Mouse (Mus musculus): ENCODE results near the gene Ahnak. TPM values are rescaled to one million over a fixed set of nuclear protein-coding genes. Genes with fewer than 3 reads are reported as not detected.
A peak's percentile ranks its signal among the peaks of the same experiment; 100 is the strongest.
"Not testable (repeated sequence)": the region's sequence is repeated elsewhere in the genome, so short reads cannot be mapped to it uniquely, and the experiment has no call there.

Gene Ahnak
- polyA plus RNA-seq, 1 experiment from 2014 or later = 30.6 TPM

DNA sequence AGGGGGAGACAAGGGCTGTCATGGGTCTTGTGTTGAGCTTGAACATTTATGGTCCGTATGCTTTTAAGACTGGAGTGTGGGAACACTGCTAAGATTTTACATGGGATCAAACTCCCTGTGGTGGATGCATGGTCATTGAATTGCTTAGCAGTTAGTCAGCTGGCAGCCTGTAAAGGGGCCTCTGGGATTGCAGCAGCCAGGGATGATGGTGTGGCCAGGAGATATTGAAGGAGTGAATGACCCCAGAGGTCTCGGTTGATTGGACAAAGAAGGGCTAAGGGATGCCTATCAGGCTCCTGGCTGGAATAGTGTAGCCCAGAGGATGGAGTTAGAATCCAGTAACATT, 93.9 kb downstream of the Ahnak start:
- peaks cover 11 to 22% of the 10 kb centered on the region in 2 experiments for H3K4me1 ChIP-seq (ENCODE audit: control insufficient read depth in 2 of 2, insufficient read depth in 2 of 2, low read length in 2 of 2)
- peak overlapping the region; percentile 57 for H3K9ac ChIP-seq (ENCODE audit: low read length)
- no peak overlapping the region for H3K4me3 ChIP-seq (ENCODE audit: control insufficient read depth in 1 of 2, insufficient read depth in 1 of 2, low read depth in 1 of 2, low read length in 2 of 2)
- 68% methylated on average over 2 of the region's 2 CpGs for WGBS
- no peaks in the 10 kb centered on the region for H3K27me3 ChIP-seq (ENCODE audit: control insufficient read depth, insufficient read depth, low read length)
- peak overlapping the region; percentile 55 for H3K4me2 ChIP-seq (ENCODE audit: low read length)
- H3K9me3 ChIP-seq (ENCODE audit: control insufficient read depth, low read length) = no peaks in the 10 kb centered on the region
- H3K27ac ChIP-seq (replicated peaks in 1 of 2; ENCODE audit: control insufficient read depth in 1 of 2, insufficient read depth in 1 of 2, low read depth in 2 of 2, low read length in 2 of 2) = peak overlapping the region in 1 of 2 experiments; percentile 19; a peak in 1 of 4 replicates
- no peaks in the 10 kb centered on the region for H3K36me3 ChIP-seq (ENCODE audit: control insufficient read depth, insufficient read depth, low read length)
- ATAC-seq (ENCODE audit: insufficient number of reproducible peaks, insufficient read depth, low FRiP score, low read depth) = no peak

DNA sequence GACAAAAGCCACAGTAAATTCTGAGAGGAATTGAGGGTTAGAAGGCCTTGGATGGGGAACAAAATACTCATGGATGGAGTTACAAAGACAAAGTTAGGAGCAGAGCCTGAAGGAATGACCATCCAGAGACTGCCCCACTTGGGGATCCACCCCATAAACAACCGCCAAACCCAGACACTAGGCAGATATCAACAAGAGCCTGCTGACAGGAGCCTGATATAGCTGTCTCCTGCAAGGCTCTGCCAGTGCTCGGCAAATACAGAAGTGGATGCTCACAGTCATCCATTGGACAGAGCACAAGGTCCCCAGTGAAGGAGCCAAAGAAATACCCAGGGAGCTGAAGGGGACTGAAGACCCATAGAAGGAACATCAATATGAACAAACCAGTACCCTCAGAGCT, 94.8 kb downstream of the Ahnak start:
- H3K9me3 ChIP-seq (ENCODE audit: control insufficient read depth, low read length); H3K9ac ChIP-seq (ENCODE audit: low read length); H3K4me3 ChIP-seq (ENCODE audit: control insufficient read depth in 1 of 2, insufficient read depth in 1 of 2, low read depth in 1 of 2, low read length in 2 of 2); H3K27me3 ChIP-seq (ENCODE audit: control insufficient read depth, insufficient read depth, low read length); H3K36me3 ChIP-seq (ENCODE audit: control insufficient read depth, insufficient read depth, low read length); H3K4me2 ChIP-seq (ENCODE audit: low read length); ATAC-seq (ENCODE audit: insufficient number of reproducible peaks, insufficient read depth, low FRiP score, low read depth): not testable (repeated sequence)
- peaks cover 11 to 22% of the 10 kb centered on the region in 2 experiments for H3K4me1 ChIP-seq (ENCODE audit: control insufficient read depth in 2 of 2, insufficient read depth in 2 of 2, low read length in 2 of 2)
- 20% methylated on average over 2 of the region's 2 CpGs for WGBS
- 0 out of 4 replicates have a peak overlapping the region, but pooled peaks of 1 of the 2 experiments have one; percentile 33 for H3K27ac ChIP-seq (replicated peaks in 1 of 2; ENCODE audit: control insufficient read depth in 1 of 2, insufficient read depth in 1 of 2, low read depth in 2 of 2, low read length in 2 of 2)

DNA sequence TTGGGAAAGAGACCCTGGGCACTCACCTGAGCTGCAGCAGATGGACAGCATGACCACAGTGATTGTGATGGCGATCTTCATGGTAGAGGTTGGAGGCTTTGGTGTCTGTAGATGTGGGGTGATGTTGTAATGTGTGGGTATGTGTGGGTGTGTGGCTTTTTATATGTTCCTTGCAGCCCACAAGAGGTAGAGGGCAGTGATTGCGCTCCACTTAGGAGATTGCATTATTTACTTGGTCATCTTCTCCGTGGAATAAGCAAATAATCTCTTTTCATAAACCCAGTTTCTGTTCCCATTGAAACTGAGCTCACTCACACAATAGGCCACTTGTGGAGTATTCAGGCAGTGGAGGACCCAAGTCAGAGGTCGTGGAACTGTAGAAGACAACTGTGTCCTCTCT, 98.7 kb downstream of the Ahnak start, which contains the start of gene Scgb1a1:
Gene Scgb1a1 (minus strand): TSS at position 138 of the 400 bp plus-strand sequence.
- WGBS = 79% methylated on average over 4 of the region's 4 CpGs
- no peak within 1 kb of the TSS for H3K9ac ChIP-seq (ENCODE audit: low read length)
- H3K9me3 ChIP-seq (ENCODE audit: control insufficient read depth, low read length) = no peaks in the 10 kb centered on the region
- H3K4me1 ChIP-seq (ENCODE audit: control insufficient read depth in 2 of 2, insufficient read depth in 2 of 2, low read length in 2 of 2) = peaks cover 5 to 10% of the 10 kb centered on the region in 2 experiments
- H3K36me3 ChIP-seq (ENCODE audit: control insufficient read depth, insufficient read depth, low read length) = no peaks in the 10 kb centered on the region
- no peak within 1 kb of the TSS for H3K4me3 ChIP-seq (ENCODE audit: control insufficient read depth in 1 of 2, insufficient read depth in 1 of 2, low read depth in 1 of 2, low read length in 2 of 2)
- no peak within 1 kb of the TSS for H3K27ac ChIP-seq (replicated peaks in 1 of 2; ENCODE audit: control insufficient read depth in 1 of 2, insufficient read depth in 1 of 2, low read depth in 2 of 2, low read length in 2 of 2)
- no peaks in the 10 kb centered on the region for H3K27me3 ChIP-seq (ENCODE audit: control insufficient read depth, insufficient read depth, low read length)
- H3K4me2 ChIP-seq (ENCODE audit: low read length) = no peak within 1 kb of the TSS
- no peak for ATAC-seq (ENCODE audit: insufficient number of reproducible peaks, insufficient read depth, low FRiP score, low read depth)

DNA sequence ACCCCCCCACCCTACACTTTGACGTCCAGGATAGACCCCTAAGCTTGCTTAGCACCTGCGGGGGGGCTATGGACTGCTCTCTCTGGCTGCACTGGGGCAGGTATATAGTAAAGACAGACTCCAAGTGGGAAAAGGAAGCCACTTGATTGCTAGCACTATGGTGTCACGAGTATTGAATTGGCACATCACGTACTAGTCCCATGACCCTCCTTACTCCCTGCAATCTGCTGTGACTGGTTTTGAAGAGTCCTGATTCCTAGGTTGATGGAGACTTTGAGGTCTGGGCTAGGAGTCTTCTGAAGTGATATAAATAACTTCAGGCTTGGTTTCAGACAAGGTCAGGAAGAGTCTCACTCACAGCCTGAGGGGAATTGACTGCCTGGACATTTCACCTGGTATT, 101.1 kb downstream of the Ahnak start:
- ATAC-seq (ENCODE audit: insufficient number of reproducible peaks, insufficient read depth, low FRiP score, low read depth) = no peak
- 59% methylated on average over 4 of the region's 4 CpGs for WGBS
- H3K4me3 ChIP-seq (ENCODE audit: control insufficient read depth in 1 of 2, insufficient read depth in 1 of 2, low read depth in 1 of 2, low read length in 2 of 2) = no peak overlapping the region

DNA sequence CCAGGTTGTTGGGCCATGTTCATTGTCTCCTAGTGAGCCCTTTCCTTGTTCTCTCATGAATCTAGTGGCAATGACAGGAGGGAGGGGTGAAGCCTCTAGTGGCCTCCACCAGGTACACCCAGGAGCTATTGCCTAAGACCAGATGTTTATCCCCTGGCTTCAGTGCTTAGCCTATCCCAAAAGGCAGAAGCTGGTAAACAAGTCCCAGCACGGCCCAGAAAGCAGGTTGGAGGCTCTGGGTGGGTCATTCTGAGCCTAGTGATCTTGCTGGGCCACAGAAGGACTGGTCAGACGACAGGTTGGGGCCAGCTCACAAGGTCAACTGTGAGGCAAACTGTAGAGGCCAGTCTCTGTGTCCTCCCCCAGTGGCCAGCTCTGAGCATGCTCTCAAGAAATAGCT, 101.6 kb downstream of the Ahnak start:
- no peaks in the 10 kb centered on the region for H3K4me1 ChIP-seq (ENCODE audit: control insufficient read depth in 2 of 2, insufficient read depth in 2 of 2, low read length in 2 of 2)
- WGBS = 46% methylated on average over 2 of the region's 2 CpGs
- no peak for ATAC-seq (ENCODE audit: insufficient number of reproducible peaks, insufficient read depth, low FRiP score, low read depth)
- no peaks in the 10 kb centered on the region for H3K9me3 ChIP-seq (ENCODE audit: control insufficient read depth, low read length)
- H3K9ac ChIP-seq (ENCODE audit: low read length) = no peak overlapping the region
- H3K36me3 ChIP-seq (ENCODE audit: control insufficient read depth, insufficient read depth, low read length) = no peaks in the 10 kb centered on the region
- no peaks in the 10 kb centered on the region for H3K27me3 ChIP-seq (ENCODE audit: control insufficient read depth, insufficient read depth, low read length)
- H3K4me2 ChIP-seq (ENCODE audit: low read length) = no peak overlapping the region
- no peak overlapping the region for H3K27ac ChIP-seq (replicated peaks in 1 of 2; ENCODE audit: control insufficient read depth in 1 of 2, insufficient read depth in 1 of 2, low read depth in 2 of 2, low read length in 2 of 2)
- no peak overlapping the region for H3K4me3 ChIP-seq (ENCODE audit: control insufficient read depth in 1 of 2, insufficient read depth in 1 of 2, low read depth in 1 of 2, low read length in 2 of 2)

More for the DNA sequence above, 101.1 kb downstream of the Ahnak start:
- no peaks in the 10 kb centered on the region for H3K36me3 ChIP-seq (ENCODE audit: control insufficient read depth, insufficient read depth, low read length)
- no peaks in the 10 kb centered on the region for H3K27me3 ChIP-seq (ENCODE audit: control insufficient read depth, insufficient read depth, low read length)
- no peak overlapping the region for H3K9ac ChIP-seq (ENCODE audit: low read length)
- no peaks in the 10 kb centered on the region for H3K4me1 ChIP-seq (ENCODE audit: control insufficient read depth in 2 of 2, insufficient read depth in 2 of 2, low read length in 2 of 2)
- H3K9me3 ChIP-seq (ENCODE audit: control insufficient read depth, low read length) = no peaks in the 10 kb centered on the region
- no peak overlapping the region for H3K4me2 ChIP-seq (ENCODE audit: low read length)
- H3K27ac ChIP-seq (replicated peaks in 1 of 2; ENCODE audit: control insufficient read depth in 1 of 2, insufficient read depth in 1 of 2, low read depth in 2 of 2, low read length in 2 of 2) = no peak overlapping the region

DNA sequence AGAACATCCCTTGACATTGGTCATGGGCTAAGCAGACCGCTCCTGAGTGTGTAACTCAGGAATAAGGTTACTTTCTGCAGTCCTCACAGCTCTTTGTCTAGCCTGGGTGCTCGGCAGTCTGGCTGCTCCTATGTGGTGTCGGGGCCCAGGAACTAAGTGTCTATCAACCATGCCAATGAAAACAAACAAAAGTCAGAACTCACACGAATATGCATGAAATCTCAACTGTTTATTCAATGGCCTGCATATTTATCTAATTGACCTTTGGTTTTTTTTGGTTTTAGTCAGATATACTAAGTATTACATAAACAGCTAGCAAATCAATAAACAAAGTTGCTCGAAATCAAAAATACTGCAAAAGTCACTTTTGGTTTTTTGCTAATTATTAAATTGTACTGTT, 106.0 kb downstream of the Ahnak start:
- Histone ChIP-seq H3K9me3 (ENCODE audit: control insufficient read depth, low read length) (no peaks in the 10 kb centered on the region), H3K9ac (ENCODE audit: low read length) (no peak overlapping the region), H3K4me2 (ENCODE audit: low read length) (no peak overlapping the region), H3K4me3 (ENCODE audit: control insufficient read depth in 1 of 2, insufficient read depth in 1 of 2, low read depth in 1 of 2, low read length in 2 of 2) (no peak overlapping the region), H3K4me1 (ENCODE audit: control insufficient read depth in 2 of 2, insufficient read depth in 2 of 2, low read length in 2 of 2) (peaks cover 0 to 2% of the 10 kb centered on the region in 2 experiments; a peak in 1 of 4 replicates), H3K27ac (replicated peaks in 1 of 2; ENCODE audit: control insufficient read depth in 1 of 2, insufficient read depth in 1 of 2, low read depth in 2 of 2, low read length in 2 of 2) (no peak overlapping the region), H3K27me3 (ENCODE audit: control insufficient read depth, insufficient read depth, low read length) (no peaks in the 10 kb centered on the region), H3K36me3 (ENCODE audit: control insufficient read depth, insufficient read depth, low read length) (no peaks in the 10 kb centered on the region)
- 69% methylated on average over 5 of the region's 5 CpGs for WGBS
- ATAC-seq (ENCODE audit: insufficient number of reproducible peaks, insufficient read depth, low FRiP score, low read depth) = no peak

DNA sequence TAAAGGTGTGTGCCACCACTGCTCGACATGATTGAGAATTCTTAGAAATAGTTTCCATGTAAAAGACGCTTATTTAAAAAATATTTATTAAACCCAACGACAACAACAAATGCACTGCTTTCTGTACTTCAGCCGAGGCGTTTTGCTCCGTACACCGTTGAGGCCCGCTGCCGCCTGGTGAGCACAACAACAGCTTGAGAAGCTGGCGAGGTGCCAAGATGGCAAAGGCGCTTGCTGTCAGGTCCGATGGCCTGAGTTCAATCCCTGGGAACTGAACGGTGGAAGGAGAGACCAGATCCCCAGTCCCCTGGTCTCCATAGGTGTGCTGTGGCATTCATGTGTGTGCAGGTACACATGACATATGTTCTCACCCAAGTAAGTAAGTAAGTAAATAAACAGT, 108.4 kb downstream of the Ahnak start:
- Histone ChIP-seq H3K27ac (replicated peaks in 1 of 2; ENCODE audit: control insufficient read depth in 1 of 2, insufficient read depth in 1 of 2, low read depth in 2 of 2, low read length in 2 of 2) (no peak overlapping the region), H3K4me1 (ENCODE audit: control insufficient read depth in 2 of 2, insufficient read depth in 2 of 2, low read length in 2 of 2) (peaks cover 0 to 2% of the 10 kb centered on the region in 2 experiments; a peak in 1 of 4 replicates), H3K4me2 (ENCODE audit: low read length) (no peak overlapping the region), H3K36me3 (ENCODE audit: control insufficient read depth, insufficient read depth, low read length) (no peaks in the 10 kb centered on the region), H3K9ac (ENCODE audit: low read length) (no peak overlapping the region), H3K4me3 (ENCODE audit: control insufficient read depth in 1 of 2, insufficient read depth in 1 of 2, low read depth in 1 of 2, low read length in 2 of 2) (no peak overlapping the region), H3K9me3 (ENCODE audit: control insufficient read depth, low read length) (no peaks in the 10 kb centered on the region), H3K27me3 (ENCODE audit: control insufficient read depth, insufficient read depth, low read length) (no peaks in the 10 kb centered on the region)
- no peak for ATAC-seq (ENCODE audit: insufficient number of reproducible peaks, insufficient read depth, low FRiP score, low read depth)
- WGBS = 75% methylated on average over 13 of the region's 13 CpGs

DNA sequence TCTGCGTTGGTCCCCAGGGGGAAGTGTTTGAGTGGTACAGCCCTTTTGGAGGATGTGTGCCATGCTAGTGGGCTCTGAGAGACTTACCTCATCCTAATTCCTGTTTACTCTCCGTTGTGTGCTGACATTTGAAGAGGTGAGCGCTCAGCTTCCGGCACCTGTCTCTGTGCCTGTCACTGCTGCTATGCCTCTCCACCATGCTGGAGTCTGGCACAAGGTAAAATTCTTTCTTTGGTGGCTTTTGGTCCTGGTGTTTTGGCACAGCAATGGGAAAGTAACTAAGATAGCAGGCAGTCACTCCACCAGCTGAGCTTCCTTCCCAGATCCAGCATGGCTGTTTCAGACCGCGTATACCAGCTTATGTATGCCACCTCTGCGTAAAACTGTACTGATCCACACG, 110.7 kb downstream of the Ahnak start:
- Histone ChIP-seq H3K9ac (ENCODE audit: low read length) (no peak overlapping the region), H3K36me3 (ENCODE audit: control insufficient read depth, insufficient read depth, low read length) (no peaks in the 10 kb centered on the region), H3K9me3 (ENCODE audit: control insufficient read depth, low read length) (no peaks in the 10 kb centered on the region), H3K27me3 (ENCODE audit: control insufficient read depth, insufficient read depth, low read length) (no peaks in the 10 kb centered on the region), H3K4me3 (ENCODE audit: control insufficient read depth in 1 of 2, insufficient read depth in 1 of 2, low read depth in 1 of 2, low read length in 2 of 2) (no peak overlapping the region), H3K4me1 (ENCODE audit: control insufficient read depth in 2 of 2, insufficient read depth in 2 of 2, low read length in 2 of 2) (peaks cover 0 to 2% of the 10 kb centered on the region in 2 experiments; a peak in 1 of 4 replicates), H3K4me2 (ENCODE audit: low read length) (no peak overlapping the region), H3K27ac (replicated peaks in 1 of 2; ENCODE audit: control insufficient read depth in 1 of 2, insufficient read depth in 1 of 2, low read depth in 2 of 2, low read length in 2 of 2) (no peak overlapping the region)
- no peak for ATAC-seq (ENCODE audit: insufficient number of reproducible peaks, insufficient read depth, low FRiP score, low read depth)
- WGBS = 86% methylated on average over 8 of the region's 8 CpGs

All from heart, embryonic 14.5 days (tissue).